Mouse (Mus musculus): ENCODE results near the gene Repin1.

DNA sequence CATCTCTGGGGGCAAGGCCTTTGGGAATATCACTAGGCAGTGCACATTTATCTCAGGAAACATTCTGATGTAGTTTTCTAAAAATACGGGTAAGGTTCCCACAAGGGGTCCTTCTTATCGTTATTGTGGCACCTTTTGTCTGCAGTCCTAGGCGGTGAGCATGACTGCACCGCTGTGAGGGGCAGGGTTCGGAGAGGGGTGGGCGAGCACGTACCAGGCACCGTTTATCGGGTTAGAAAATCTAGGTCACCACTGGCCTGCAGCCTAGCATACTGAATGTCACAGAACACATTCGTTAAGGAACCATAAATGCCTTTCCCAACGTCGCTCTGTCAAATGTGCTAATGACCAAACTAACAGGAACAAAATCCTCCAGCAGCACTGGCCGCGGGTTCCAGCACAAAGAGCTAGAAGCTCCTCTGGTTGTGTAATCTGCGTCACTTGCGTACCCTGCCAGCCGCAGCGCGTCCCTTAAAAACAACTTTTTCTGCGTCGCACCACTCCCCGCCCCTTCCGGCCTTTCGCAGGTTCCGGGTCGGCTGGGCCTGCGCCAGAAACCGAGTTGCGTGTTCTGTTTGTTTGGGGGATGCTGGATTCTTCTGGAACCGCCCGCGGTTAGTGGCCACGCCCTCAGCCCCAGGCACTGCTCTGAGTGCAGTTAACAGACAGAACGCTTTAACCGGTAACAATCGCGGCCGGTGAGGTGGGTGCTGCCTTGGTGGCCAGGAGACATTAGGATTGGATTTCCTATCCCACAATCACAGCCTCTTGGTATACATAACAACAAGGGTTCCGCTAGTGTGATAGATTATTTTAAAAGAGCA is 39.2 kb upstream of the Repin1 start, which contains the start of gene Lrrc61:
- TF ChIP-seq NELFE (IDR thresholded peaks at IDR 0.05; ENCODE audit: low read depth, low read length): no peak
- no peak for TF ChIP-seq EP300 (IDR thresholded peaks at IDR 0.05; ENCODE audit: low read depth in 1 of 2, low read length in 2 of 2)
- TF ChIP-seq POLR2A (IDR thresholded peaks at IDR 0.05; ENCODE audit: control insufficient read depth in 1 of 2, insufficient read depth in 1 of 2, low read depth in 1 of 2, low read length in 2 of 2, poor library complexity in 1 of 2): no peak
- TF ChIP-seq SIN3A (IDR thresholded peaks at IDR 0.05; ENCODE audit: low read length): no peak
